Mouse (Mus musculus) Muller cell, postnatal 12 days (primary cell): ENCODE results near the gene Drc3.
"Not testable (repeated sequence)": the region's sequence is repeated elsewhere in the genome, so short reads cannot be mapped to it uniquely, and the experiment has no call there.

ENCODE experiments used
- DNase-seq: peaks from one replicate; pipeline ENCODE4 v3.0.0-alpha.2; 2015; ENCODE audit errors: inconsistent ontology term

Drc3 gene

DNA sequence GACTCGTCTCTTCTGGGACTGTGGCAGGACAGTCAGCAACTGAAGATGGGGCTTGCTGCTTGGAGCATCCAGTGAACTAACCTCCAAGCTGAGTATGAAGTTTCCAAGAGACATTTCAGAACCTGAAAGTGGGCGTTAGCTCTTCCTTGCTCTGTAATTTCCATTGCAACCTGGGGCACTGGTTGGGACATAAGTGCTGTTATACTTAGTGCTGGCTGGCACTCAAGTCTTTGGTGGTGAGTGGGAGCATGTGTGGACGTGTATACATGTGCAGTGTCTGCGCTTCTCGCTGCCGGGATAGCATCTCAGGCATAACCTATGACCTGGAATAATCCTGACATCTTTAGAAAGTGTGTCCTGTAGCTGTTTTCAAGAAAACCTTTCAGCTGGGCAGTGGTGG lies 38.2 kb downstream of the Drc3 start:
- DNase-seq: no peak

DNA sequence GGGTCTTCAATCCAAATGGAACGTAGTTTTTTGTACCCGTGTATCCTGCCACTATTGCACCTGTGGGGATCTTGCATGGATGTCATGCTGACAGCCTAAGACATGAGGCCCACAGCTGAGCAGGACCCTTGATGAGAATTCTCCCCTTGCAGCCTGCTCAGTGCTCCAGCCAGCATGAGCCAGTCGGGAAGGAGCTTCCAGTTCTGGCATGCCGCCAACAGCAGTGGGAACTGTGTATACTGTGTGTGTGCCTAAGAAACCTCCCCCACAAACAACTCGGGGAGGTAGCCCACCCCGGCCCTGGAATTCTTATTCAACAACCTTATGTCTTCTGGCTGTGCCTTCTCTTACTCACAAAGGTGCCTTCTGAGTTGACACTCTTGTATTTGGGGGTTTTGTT lies 43.4 kb downstream of the Drc3 start:
- no peak for DNase-seq

DNA sequence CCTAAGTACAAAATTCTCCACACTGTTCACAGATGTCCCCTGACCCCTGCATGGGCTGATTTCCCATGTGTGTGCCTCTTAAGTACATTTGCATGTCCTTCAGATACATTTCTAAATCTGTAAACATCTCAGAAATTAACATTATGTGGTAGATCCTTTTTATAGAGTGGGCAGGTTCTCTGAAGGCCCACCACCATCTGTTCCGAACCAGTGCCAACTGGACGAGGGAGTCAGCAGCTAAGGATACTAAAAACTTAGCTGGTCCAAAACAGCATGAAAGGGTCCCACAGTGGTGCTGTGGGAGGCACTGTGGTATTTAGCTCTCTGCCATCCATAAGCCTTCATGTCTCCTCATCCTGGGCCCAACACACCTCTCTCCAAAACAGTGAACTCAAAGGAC lies 44.0 kb downstream of the Drc3 start:
- DNase-seq: no peak

DNA sequence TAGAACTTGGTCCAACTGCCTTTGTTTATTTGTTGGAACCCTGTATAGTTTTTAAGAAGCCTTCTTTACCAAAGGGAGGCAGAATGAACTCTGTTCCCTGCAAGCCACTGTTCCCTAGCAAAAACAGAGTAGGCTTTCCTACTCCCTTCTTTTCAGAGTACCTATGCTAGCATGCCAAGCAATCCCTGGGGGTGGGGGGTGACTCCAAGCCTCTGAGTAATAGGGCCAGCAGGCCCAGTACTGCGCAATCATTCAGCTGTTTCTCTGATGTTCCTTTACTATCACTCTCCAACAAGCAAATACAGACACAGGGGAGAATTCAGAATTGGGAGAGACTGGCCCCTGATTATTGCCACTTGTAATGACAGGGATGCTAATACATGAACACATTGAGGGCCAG lies 53.5 kb downstream of the Drc3 start:
- DNase-seq: no peak

DNA sequence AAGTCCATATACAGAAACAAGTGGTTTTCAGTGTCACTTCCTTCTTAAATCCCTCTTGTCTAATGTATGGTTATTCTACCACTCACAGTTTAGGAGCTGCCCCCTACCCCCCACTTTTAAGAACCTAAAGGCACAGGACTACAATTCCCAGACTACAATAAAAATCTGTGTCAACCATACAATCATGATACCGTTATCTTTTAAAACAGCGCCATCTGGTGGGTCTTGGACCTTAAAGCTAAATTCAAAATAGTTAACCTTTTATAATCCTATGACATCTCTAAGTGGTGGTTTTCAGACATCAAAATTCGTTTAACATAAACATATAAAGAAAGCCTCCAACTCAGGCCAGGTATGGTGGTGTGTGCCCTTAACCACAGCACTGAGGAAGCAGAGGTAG lies 59.0 kb downstream of the Drc3 start:
- peak; percentile 62 for DNase-seq

DNA sequence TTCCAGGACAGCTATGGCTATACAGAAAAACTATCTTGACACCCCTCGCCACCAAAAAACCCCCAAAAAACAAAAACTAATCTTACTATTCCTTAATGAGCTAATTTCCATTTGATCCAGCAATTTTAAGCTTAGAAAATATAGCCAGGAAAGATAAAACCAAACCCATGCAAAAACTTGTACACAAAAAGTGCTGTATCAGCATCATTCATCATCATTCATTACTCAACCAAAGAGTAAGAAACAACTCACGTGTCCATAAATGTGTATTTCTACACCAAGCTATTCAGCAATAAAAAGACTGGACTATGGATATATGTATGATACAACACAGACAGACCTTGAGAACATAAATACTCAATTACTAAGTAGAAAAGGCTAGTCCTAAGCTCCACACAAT lies 59.8 kb downstream of the Drc3 start:
- no peak for DNase-seq

DNA sequence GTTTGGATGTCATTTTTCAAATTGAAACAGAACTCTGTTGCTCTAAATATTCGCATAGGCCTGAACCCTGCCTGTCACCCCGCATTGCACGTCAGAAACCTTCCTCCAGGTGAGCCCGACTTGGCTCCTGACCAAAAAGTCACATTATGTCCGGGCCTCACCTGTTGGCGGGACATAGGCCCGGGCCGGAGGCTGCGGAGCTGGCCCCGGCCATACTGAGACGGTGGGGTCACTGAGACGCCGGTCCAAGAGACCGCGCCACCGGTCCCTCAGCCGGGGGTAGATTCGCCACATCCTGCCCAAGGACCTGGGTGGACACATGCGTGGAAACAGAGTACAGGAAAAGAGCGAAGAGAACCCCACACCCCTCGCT lies 63.4 kb downstream of the Drc3 start:
- no peak for DNase-seq

DNA sequence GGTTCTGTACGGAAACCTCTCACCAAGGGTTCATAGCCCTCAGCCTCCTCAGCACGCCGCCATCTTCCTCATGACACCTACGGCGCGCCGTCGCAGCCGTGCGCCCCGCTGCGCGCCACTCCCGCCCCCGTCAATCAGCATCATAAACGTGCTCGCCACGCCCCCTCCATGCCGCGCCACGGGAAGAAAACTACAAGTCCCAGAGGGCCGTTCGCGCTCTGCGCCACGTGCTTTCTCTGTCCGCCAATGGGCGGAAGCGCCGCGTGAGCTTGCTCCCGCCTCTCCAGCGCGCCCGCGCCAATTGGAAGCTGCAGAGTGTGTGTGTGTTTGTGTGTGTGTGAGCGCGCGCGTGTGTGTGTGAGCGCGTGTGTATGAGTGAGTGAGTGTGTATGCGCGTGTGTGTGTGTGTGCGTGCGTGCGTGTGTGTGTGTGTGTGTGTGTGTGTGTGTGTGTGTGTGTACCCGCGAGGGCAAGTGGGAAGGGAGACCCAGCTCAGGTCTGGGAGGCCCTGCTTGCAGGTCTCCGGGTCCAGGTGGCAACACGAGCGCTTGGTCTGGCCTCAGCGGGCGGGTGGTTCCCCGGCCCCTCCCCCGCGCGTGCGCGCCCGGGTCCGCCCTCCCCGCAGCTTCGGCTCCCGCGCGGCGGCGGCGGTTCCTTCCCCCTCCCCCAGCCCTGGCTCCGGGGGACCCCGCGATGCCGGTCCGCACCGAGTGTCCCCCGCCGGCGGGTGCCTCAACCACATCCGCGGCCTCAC lies 64.0 kb downstream of the Drc3 start, which contains the start of gene Gid4:
Gid4 (plus strand) TSS at position 183 of the 754 bp plus-strand sequence.
- peak; percentile 99 for DNase-seq

DNA sequence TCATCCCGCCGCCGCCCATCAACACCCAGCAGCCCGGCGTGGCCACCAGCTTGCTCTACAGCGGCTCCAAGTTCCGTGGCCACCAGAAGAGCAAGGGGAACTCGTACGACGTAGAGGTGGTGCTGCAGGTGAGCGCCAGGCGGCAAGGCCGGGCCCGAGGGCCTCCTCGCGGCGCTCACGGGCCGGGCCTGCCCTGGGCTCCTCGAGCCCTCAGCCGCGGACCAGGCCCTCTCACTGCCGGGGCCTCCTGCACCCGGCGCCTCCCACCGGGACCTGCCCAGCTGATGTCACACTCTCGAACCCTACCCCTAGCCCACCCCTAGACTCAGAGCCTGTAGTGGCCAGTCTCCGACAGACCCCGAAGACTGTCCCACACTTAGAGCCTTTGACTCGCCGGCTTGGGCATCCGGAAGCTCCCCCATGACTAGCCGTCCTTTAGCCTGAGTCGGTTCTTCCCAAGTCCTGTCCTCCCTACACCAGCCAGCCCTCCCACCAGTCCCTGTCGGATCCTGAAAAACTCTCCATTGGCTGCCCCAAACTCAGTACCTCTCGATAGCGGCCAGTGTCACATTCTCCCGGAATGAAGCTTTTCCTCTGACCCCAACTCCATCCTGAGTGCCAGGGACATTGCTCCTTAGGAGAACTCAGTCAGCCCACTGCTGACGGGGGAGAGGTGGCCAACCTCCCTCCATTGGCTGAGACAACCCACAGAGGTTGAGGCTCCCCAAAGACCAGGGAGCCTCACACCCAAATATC lies 64.8 kb downstream of the Drc3 start, which contains the start of gene Atpaf2:
Atpaf2 (minus strand) TSS at position 741 of the 756 bp plus-strand sequence.
- DNase-seq: peak; percentile 65

DNA sequence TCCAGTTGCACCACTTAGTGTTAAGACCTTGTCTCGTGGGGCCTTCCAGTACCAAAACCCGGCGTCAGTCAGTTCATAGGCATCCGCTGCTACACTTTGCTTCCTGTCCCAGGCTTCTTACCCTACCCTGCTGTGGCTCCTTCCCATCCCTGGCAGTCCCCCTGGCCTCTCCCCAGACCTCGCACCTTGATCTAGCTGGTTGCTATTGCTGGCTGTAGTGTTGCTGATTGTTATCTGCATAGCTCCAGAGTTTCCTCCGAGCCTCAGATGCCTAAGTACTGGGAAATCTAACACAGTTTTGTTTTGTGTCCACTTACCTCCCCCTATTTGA lies 65.3 kb downstream of the Drc3 start:
- DNase-seq: peak; percentile 19

DNA sequence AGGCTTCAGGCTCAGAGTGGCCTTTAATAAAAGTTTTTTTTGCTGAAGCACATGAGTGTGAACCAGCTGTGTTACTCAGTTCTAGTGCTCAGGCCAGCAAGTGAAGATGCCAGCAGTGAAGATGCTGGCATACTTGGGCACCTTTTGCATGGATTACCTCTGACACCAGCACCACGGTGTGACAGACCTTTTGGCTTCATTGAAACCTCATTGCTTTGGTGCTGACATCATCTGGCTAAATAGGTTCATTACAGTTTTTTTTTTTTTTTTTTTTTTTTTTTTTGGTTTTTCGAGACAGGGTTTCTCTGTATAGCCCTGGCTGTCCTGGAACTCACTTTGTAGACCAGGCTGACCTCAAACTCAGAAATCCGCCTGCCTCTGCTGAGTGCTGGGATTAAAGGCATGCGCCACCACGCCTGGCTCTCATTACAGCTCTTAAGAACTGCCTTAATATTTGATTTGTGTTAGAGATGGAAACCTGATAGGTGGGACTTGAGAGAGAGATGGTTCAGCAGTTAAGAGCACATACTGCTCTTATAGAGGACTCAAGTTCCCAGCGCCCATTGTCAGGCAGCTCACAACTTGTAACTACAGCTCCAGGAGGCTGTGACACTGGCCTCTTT lies 69.0 kb downstream of the Drc3 start:
- DNase-seq: no peak

DNA sequence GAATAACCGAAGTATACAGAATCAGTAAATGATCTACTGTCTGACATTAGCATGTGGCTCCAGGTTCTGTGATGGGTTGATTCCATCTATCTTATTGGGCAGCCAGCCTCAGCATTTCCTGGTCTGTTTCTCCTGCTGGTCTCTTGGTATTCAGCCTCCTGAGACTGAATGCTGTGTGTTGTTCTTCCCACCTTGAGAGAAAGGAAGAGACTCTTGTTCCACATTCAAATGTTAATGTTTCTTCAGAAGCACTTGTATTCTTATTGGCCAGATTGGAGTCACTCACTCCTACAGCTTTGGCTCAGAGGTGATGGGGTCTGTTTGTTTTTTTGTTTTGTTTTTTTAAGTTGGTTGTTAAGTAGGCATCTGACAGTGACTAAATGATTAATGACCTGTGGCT lies 69.9 kb downstream of the Drc3 start:
- no peak for DNase-seq

DNA sequence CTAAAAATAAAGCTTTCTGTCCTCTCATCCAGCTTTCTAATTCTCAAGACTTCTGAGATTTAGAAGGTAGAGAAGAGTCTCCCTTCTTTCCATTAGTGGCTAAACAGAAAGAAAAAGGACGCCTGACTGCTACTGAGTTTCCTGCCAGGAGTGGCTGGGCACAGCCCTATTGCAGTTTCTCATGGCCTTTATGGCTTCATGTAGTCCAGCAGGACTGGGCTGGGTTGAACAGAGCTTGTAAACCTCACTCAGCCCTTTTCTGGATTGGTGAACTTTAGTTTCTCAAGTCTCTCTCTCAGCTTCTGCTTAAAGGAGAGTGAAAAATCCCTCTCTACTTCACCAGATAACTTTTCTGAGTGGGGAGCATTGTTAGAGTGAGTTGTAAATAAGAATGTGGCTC lies 73.3 kb downstream of the Drc3 start:
- DNase-seq: no peak

DNA sequence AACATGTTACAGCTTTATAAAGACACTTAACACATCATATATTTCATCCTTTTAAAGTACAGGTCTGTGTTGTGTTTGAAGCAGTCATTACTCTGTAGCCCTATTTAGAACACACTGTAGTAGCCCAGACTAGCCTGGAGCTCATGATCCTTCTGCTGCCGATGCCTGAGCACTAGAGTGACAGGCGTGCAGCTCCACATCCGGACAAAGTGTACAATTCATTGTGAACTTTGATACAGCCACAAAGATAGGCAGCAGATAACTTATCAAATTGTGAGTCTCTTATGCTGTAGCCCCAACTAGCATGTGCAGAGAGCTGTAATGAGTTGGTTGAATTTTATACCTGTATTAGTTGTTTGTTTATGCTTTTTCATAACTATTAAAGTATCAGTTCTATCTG lies 74.5 kb downstream of the Drc3 start:
- DNase-seq: no peak

DNA sequence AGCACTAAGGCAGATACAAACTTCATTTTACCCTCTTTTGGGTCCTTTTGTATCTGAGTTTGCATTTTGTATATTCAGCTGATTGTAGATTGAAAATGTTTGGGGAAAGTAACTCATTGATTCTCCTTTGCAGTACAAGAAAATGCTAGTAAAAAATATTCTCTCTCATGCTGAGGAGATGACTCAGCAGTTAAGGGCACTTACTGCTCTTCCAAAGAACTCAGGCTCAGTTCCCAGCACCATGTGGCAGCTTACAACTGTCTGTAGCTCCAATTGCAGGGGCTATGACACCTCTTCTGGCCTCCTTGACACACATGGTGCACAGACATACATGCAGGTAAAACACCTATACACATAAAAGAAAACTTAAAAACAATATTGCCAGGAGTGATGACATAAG lies 80.4 kb downstream of the Drc3 start:
- DNase-seq: no peak

DNA sequence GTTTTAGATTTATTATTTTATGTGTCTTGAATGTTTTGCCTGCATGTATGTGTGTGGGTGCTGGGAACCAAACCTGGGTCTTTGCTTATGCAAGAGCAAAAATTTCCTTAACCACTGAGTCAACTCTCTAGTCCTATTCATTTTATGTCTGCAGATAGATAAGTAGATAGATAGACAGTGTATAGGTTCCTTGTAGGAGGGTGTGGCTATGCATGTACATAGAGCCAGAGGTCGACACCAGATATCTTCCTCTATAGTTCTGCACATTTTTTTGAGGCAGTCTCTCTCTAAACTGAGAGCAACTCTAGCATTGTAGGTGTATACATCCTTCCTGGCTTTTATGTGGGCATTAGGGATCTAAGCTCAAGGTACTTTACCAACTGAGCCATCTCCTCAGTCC lies 82.0 kb downstream of the Drc3 start:
- DNase-seq: no peak

DNA sequence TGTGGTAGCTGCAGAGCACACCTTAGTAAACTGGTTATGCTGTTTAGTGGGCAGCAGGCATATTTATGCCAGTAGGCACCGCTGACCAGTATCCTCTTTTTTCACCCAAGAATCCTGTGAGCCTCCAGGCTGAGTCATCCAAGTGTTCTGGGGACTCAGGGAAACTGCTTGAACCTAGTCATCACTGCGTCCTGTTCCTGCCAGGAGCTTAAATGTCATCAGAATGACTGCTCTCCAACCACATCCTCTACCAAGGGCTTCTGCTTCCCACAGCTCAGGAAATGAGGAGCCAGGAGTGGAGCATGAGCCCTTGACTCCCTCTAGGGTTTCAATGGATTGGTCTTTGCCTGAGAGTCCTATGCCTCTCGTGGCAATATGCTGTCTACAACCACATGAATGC lies 83.5 kb downstream of the Drc3 start:
- peak; percentile 62 for DNase-seq

DNA sequence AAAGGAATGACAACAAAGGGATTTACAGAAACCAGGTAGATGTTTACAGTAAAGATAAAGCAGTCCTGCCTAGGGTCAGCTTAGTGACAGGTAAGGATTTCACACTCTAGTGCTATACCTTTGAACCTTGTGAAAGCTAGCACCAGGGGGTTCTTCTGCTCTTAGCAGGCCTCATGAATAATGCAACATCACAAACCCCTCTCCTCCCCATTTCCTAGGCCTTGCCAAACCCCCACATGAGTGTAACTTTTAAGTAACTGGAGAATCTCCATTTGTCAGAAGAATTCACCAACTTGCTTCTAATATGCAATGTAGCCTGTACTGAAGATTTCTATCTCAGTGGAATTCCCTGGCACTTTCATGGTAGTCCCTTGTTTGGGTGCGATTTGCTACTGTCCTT lies 86.5 kb downstream of the Drc3 start:
- not testable (repeated sequence) for DNase-seq

DNA sequence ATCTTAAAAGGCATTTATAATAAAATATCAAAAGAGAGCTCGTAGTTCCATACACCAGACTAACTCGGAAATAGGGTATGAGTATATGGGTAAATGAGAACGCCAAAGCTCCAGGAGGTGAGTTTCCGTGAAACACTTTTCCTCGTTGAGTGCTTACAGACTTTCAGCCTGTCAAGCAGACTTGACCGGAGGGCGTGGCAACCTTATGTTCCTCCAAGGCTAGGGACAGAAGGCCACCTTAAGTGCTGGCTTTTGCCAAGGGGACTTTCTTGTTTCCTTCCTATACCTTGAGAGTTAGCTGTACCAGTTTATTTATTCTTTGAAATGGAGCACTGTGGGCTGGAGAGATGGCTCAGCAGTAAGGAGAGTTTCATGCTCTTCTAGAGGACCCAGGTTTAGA lies 87.0 kb downstream of the Drc3 start:
- no peak for DNase-seq

DNA sequence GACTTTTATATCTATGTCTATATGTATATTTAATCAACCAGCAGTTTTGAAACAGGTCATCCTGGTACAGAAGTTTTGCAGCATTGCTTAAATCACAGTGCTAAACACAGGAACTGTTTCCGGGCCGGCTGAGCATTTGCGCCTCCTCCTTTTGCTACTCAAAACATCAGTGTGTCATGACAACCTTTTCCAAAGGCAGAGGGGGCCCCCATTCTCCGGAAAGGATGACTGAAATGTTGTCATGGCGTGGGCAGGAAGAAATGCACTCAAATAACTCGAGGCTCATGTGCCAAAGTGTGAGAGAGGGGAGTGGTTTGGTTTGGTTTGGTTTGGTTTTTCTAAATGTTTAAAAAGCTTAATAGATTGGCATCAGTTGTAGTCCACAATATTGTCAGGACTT lies 89.8 kb downstream of the Drc3 start:
- no peak for DNase-seq
